8 mouse cellular contexts compared by ENCODE assay signal in the genomic region with DNA sequence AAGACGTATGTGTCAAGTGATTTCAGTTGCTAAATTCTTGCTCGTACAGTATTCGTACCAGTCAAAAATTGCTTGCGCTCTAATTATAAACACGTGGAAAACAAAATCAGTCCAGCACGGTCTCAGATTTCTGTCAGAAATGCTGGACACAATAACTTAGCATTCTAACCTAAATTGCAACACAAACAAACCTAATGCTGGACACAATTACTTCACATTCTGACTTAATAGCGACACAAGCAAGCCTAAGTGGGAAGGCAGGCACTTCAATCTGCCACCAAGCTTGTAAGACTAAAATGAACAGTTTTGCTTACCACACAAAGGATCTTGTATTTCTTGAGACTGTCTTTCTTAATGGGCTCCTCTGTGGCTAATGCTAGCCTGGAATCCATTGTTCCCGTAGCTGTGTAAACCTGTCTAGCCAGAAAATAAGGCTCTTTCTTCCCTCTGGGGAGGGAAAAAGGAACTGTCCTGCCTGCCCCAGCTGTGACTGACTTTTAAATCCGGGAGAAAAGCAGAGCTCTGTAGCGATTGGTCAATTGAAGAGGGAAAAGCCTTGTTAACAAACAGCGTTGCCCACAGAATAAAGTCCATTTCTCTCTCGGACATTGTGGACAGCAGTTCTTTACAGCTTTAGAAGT. TPM values are rescaled to one million over a fixed set of nuclear protein-coding genes. Genes with fewer than 3 reads are reported as not detected.
A peak's percentile ranks its signal among the peaks of the same experiment; 100 is the strongest.
DNase-seq lines count a peak whose midpoint lies in the region; ATAC-seq and TF ChIP-seq lines count a peak whose summit lies in the region.

No protein-coding gene starts in this region.

- H3K4me2 ChIP-seq in embryonic facial prominence, embryonic 13.5 days = peak overlapping the region; percentile 58
- H3K4me2 ChIP-seq in hindbrain, embryonic 15.5 days = peak overlapping the region; percentile 59
- H3K4me2 ChIP-seq in liver, embryonic 14.5 days (ENCODE audit: low read depth) = peak overlapping the region; percentile 33

- H3K27me3 ChIP-seq in embryonic facial prominence, embryonic 13.5 days = no peaks in the 10 kb centered on the region
- no peaks in the 10 kb centered on the region for H3K27me3 ChIP-seq in hindbrain, embryonic 15.5 days
- no peaks in the 10 kb centered on the region for H3K27me3 ChIP-seq in liver, embryonic 14.5 days (ENCODE audit: control insufficient read depth, insufficient read depth, low read length)

- TF ChIP-seq EP300 in liver, embryonic 14.5 days (IDR thresholded peaks at IDR 0.05; ENCODE audit: low read depth) = no peak

- no peak for TF ChIP-seq POLR2A in lung, adult 2 months (IDR thresholded peaks at IDR 0.05; ENCODE audit: borderline replicate concordance, extremely low read depth, low read depth, low read length)

- peaks cover 22% of the 10 kb centered on the region for H3K4me1 ChIP-seq in embryonic facial prominence, embryonic 13.5 days
- peaks cover 19% of the 10 kb centered on the region for H3K4me1 ChIP-seq in hindbrain, embryonic 15.5 days (replicated peaks)
- H3K4me1 ChIP-seq in liver, embryonic 14.5 days (replicated peaks; ENCODE audit: control insufficient read depth in 2 of 2, insufficient read depth in 2 of 2, low read length in 1 of 2) = peaks cover 2 to 4% of the 10 kb centered on the region in 2 experiments; a peak in 3 of 4 replicates
- H3K4me1 ChIP-seq in lung, adult 2 months (ENCODE audit: control insufficient read depth, insufficient read depth, low read length) = peaks cover 2% of the 10 kb centered on the region; the same call in 1 of the 2 replicates

- no peaks in the 10 kb centered on the region for H3K36me3 ChIP-seq in embryonic facial prominence, embryonic 13.5 days
- no peaks in the 10 kb centered on the region for H3K36me3 ChIP-seq in hindbrain, embryonic 15.5 days
- H3K36me3 ChIP-seq in liver, embryonic 14.5 days (replicated peaks; ENCODE audit: control insufficient read depth, insufficient read depth, low read depth) = no peaks in the 10 kb centered on the region

- no peak for TF ChIP-seq CTCF in liver, embryonic 14.5 days (IDR thresholded peaks at IDR 0.05; ENCODE audit: low read depth)
- no peak for TF ChIP-seq CTCF in lung, adult 2 months (IDR thresholded peaks at IDR 0.05; ENCODE audit: insufficient read depth, low read length)

- peak; percentile 48 for DNase-seq in MN1 (ENCODE audit: low spot score)
- DNase-seq in liver, embryonic 14.5 days (ENCODE audit: low read depth in 3 of 3, low spot score in 3 of 3) = no peak
- no peak for DNase-seq in ovary, postnatal 36 days (ENCODE audit: low spot score)
- DNase-seq in testis, postnatal 14 days (ENCODE audit: low spot score) = no peak
- DNase-seq in c-Kit-positive CD71-positive TER-119-positive erythroid progenitor cells, embryonic 14.5 days (ENCODE audit: low spot score) = no peak
- no peak for DNase-seq in lung, adult 2 months

- H3K9me3 ChIP-seq in embryonic facial prominence, embryonic 13.5 days = no peaks in the 10 kb centered on the region
- H3K9me3 ChIP-seq in hindbrain, embryonic 15.5 days = no peaks in the 10 kb centered on the region
- H3K9me3 ChIP-seq in liver, embryonic 14.5 days (ENCODE audit: control insufficient read depth, low read length) = no peaks in the 10 kb centered on the region

- H3K27ac ChIP-seq in embryonic facial prominence, embryonic 13.5 days = peak overlapping the region; percentile 66; the same call in 1 of the 2 replicates
- H3K27ac ChIP-seq in hindbrain, embryonic 15.5 days (replicated peaks) = 0 out of 2 replicates have a peak overlapping the region, but pooled peaks have one; percentile 38
- no peak overlapping the region for H3K27ac ChIP-seq in liver, embryonic 14.5 days

- peak overlapping the region; percentile 30 for H3K4me3 ChIP-seq in embryonic facial prominence, embryonic 13.5 days
- H3K4me3 ChIP-seq in hindbrain, embryonic 15.5 days = peak overlapping the region; percentile 31
- H3K4me3 ChIP-seq in liver, embryonic 14.5 days (ENCODE audit: insufficient read depth in 1 of 2, low read depth in 2 of 2, low read length in 2 of 2) = no peak overlapping the region
- no peak overlapping the region for H3K4me3 ChIP-seq in lung, adult 2 months (replicated peaks; ENCODE audit: extremely low read depth, low read depth, low read length)

- no peak for ATAC-seq in embryonic facial prominence, embryonic 13.5 days (ENCODE audit: insufficient number of reproducible peaks, insufficient read depth, low FRiP score, low TSS enrichment, low read depth)
- ATAC-seq in hindbrain, embryonic 15.5 days (ENCODE audit: low FRiP score, low read depth) = peak; percentile 45; the same call in 1 of the 2 replicates
- ATAC-seq in liver, embryonic 14.5 days (ENCODE audit: insufficient read depth) = no peak

- WGBS in embryonic facial prominence, embryonic 13.5 days = 3% methylated on average over 12 of the region's 12 CpGs
- WGBS in hindbrain, embryonic 15.5 days = 20% methylated on average over 12 of the region's 12 CpGs
- 40% methylated on average over 12 of the region's 12 CpGs for WGBS in liver, embryonic 14.5 days (ENCODE audit: insufficient replicate concordance)
- 13% methylated on average over 12 of the region's 12 CpGs for WGBS in lung, adult 2 months

- H3K9ac ChIP-seq in embryonic facial prominence, embryonic 13.5 days = peak overlapping the region; percentile 58
- peak overlapping the region; percentile 40 for H3K9ac ChIP-seq in hindbrain, embryonic 15.5 days
- no peak overlapping the region for H3K9ac ChIP-seq in liver, embryonic 14.5 days (replicated peaks)

RNA-seq across cellular contexts. Expression of gene Enpp3, which starts 6.8 kb away (rescaled TPM):
- polyA plus RNA-seq in embryonic facial prominence, embryonic 13.5 days (2015; fragmentation: Nextera tagmentation; extraction: Ambion mirVana) = 6.2 and 6.4 TPM in 2 replicates
- polyA plus RNA-seq in hindbrain, embryonic 15.5 days (2015; fragmentation: Nextera tagmentation; extraction: Ambion mirVana) = 3.2 and 4.0 TPM in 2 replicates
- 1.9 and 2.2 TPM in 2 replicates for polyA plus RNA-seq in liver, embryonic 14.5 days (2012; rRNA removed)
- 3.2 and 3.4 TPM in 2 replicates for polyA plus RNA-seq in liver, embryonic 14.5 days (2014; fragmentation: Nextera tagmentation; extraction: Ambion mirVana)
- 0.61 and 0.92 TPM in 2 replicates for polyA plus RNA-seq in lung, adult 2 months (2012; rRNA removed)

RNA-seq across cellular contexts. Expression of gene Med23, which starts 34.0 kb away (rescaled TPM):
- 25.7 and 25.8 TPM in 2 replicates for polyA plus RNA-seq in embryonic facial prominence, embryonic 13.5 days (2015; fragmentation: Nextera tagmentation; extraction: Ambion mirVana)
- polyA plus RNA-seq in hindbrain, embryonic 15.5 days (2015; fragmentation: Nextera tagmentation; extraction: Ambion mirVana) = 23.4 and 23.9 TPM in 2 replicates
- polyA plus RNA-seq in liver, embryonic 14.5 days (2012; rRNA removed) = 7.3 and 7.4 TPM in 2 replicates
- 6.2 and 6.5 TPM in 2 replicates for polyA plus RNA-seq in liver, embryonic 14.5 days (2014; fragmentation: Nextera tagmentation; extraction: Ambion mirVana)
- 14.9 and 20.6 TPM in 2 replicates for polyA plus RNA-seq in lung, adult 2 months (2012; rRNA removed)

Comparison
In these comparisons a context has a peak if more than half of its experiments do, and no peak if none do; other contexts are left out.
1. H3K4me3 ChIP-seq: peak in embryonic facial prominence, embryonic 13.5 days (single experiment) and hindbrain, embryonic 15.5 days (single experiment); none in liver, embryonic 14.5 days (0 of 2) and lung, adult 2 months (single experiment).
2. Peak in every context shown above with its lines, with median percentiles within 50 percentile points of each other: H3K4me2 ChIP-seq.